Mouse (Mus musculus) cortical plate, adult 2 months (tissue): ENCODE measurements around the gene Bcar3. TPM values are rescaled to one million over a fixed set of nuclear protein-coding genes. Genes with fewer than 3 reads are reported as not detected.

ENCODE experiments used
- H3K27ac ChIP-seq: fragments of 200-500 bp; 2 replicates; pipeline ENCODE4 v1.5.1; 2012; ENCODE audit warnings: low read length, control low read depth, inconsistent platforms; ENCODE audit not compliant: insufficient read depth
- H3K4me1 ChIP-seq: fragments of 200-500 bp; 2 replicates; pipeline ENCODE4 v1.6.1; 2011; ENCODE audit warnings: low read length; ENCODE audit not compliant: control insufficient read depth, insufficient read depth
- H3K4me3 ChIP-seq: fragments of 200-500 bp; 2 replicates; pipeline ENCODE4 v1.5.1; 2011; ENCODE audit warnings: mild to moderate bottlenecking, low read length, control low read depth; ENCODE audit not compliant: insufficient read depth
- CTCF ChIP-seq: fragments of 200-500 bp; IDR thresholded peaks from 2 replicates; pipeline ENCODE4 v1.5.1; 2011; ENCODE audit warnings: mild to moderate bottlenecking, control low read depth, low read length; ENCODE audit not compliant: insufficient read depth; ENCODE audit errors: extremely low read depth
- POLR2A ChIP-seq: fragments of 200-500 bp; IDR thresholded peaks from 2 replicates; pipeline ENCODE4 v1.6.1; 2011; ENCODE audit warnings: mild to moderate bottlenecking, low read length, control low read depth; ENCODE audit not compliant: insufficient read depth; ENCODE audit errors: extremely low read depth
- polyA plus RNA-seq: library from polyadenylated mRNA; depleted of rRNA; stranded (reverse); fragments of >200 nt; gene quantifications from 2 replicates; pipeline ENCODE4 v1.2.3, GENCODE M21; 2012

Bcar3 gene
- polyA plus RNA-seq, 1 experiment = 15.8 TPM

DNA sequence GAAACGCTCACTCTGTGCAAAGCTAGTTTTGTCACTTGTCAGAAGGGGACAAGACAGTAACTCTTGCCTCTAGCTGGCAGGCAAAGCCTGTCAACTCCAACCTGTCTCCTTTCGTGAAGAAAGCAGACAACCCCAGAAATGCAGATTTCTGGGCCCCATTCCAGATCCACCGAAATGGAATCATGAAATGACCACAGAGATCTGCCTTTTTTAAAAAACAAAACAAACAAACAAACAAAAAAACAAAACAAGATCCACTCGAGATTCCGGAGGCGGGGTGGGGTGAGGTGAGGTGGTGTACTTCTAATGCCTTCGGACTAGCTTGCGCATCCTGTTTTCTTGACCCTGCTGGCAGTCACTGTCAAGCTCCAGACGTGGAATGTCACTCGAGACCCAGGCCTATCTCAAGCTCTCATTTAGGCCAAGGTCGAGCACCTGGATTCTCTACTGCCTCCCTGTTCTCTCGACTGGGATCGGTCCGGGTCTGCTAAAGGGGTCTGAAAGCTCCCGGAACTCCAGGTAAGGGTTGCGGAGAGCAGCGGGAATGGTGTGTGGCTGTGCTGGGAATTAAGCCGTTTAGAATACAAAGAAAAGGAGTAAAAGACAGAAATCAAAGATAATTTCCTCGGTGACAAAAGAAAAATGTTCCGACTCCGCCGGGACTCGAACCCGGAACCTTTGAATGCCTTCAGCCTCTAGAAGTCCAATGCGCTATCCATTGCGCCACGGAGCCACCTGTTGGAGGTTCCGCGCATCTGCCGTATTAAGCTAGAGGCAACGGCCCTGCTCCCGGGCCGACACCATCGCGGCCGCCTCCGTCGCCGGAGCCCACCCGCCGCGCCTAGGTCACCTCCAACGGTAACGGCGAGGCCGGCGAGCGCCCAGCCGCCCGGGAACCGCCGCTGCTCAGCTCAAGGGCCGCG is 1.4 kb upstream of the Bcar3 start:
- TF ChIP-seq POLR2A = no peak
- no peak for TF ChIP-seq CTCF
- peaks cover 2% of the 10 kb centered on the region; the same call in 1 of the 2 replicates for H3K4me1 ChIP-seq
- H3K27ac ChIP-seq = peak overlapping the region; percentile 99
- peak overlapping the region; percentile 88 for H3K4me3 ChIP-seq

DNA sequence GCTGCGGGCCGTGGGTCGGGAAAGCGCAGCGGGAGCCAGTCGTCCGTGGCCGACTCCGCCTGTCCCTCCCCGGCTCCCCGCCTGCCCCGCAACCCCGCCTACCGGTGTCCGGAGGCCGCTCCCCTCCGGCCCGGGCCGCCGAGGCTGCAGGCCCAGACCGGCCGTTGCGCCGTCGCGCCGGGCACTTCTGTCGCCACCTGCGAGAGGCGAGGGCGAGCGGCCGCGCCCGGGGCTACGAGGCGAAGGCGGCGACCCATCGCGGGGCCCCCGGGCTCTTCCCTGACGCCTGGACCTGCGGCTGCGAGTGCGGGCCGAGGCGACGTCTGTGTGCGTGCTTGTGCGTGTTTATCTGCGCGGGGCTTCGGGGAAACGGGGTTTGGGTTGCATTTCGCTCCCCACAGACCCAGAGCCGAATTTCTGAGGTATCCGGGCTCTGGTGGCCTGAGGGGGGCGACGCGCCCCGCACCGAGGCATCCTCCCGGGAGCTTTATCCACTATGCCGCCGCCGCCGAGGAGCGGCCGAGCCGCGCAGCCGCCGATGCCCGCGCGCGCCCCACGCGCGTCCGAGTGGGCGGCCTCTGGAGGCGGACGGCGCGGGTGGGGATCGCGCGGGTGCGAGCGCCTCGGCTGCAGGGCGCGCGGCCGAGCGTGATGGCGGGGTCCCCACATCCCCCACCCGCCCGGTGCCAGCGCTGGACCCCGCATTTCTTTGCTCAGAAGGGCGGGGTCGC is 548 bp upstream of the Bcar3 start:
- H3K27ac ChIP-seq = peak overlapping the region; percentile 99
- H3K4me3 ChIP-seq = peak overlapping the region; percentile 88
- TF ChIP-seq CTCF (no peak), POLR2A (no peak)
- H3K4me1 ChIP-seq = peaks cover 2% of the 10 kb centered on the region; the same call in 1 of the 2 replicates

DNA sequence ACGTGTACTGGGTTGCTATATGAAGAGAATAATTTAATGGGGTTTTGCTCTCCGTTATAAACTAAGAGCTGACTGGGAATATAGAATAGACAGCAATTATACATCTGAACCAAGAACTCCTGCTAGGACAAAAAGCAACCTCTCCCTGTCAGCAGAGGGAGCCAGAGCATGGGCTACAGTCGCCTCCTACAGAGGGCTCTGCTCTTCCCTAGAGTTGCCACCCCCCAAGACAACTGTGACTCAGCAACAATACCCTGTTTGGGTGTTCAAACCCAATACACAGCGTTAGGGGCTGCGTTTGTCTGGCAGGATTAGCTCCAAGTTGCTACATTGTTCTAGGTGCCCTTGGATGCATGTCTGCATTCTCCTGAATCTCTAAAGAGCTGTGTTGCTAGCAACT is 1.6 kb downstream of the Bcar3 start:
- Histone ChIP-seq H3K4me1 (peaks cover 2% of the 10 kb centered on the region; the same call in 1 of the 2 replicates), H3K27ac (no peak overlapping the region), H3K4me3 (no peak overlapping the region)
- peak; percentile 83 for TF ChIP-seq CTCF
- no peak for TF ChIP-seq POLR2A

DNA sequence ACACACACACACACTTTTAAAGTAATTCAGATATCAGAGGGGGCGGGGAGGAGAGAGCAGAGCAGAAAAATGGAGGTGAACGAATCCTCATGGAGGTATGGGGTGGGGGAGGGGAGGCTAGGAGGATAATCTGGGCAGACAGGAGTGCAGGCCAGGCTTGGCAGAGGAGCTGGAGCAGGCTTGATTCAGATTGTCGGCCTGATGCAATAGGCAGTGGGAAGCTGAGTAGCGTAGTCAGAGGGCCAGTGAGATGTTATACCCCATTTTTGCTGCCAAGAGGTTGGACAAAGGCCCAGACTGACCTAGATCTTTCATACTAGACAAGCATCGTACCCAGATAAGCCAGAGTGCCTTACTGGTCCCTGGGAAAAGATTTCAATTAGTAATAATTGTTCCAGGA is 3.0 kb downstream of the Bcar3 start:
- H3K27ac ChIP-seq = no peak overlapping the region
- H3K4me1 ChIP-seq = peaks cover 3% of the 10 kb centered on the region
- H3K4me3 ChIP-seq = no peak overlapping the region
- no peak for TF ChIP-seq CTCF
- no peak for TF ChIP-seq POLR2A

DNA sequence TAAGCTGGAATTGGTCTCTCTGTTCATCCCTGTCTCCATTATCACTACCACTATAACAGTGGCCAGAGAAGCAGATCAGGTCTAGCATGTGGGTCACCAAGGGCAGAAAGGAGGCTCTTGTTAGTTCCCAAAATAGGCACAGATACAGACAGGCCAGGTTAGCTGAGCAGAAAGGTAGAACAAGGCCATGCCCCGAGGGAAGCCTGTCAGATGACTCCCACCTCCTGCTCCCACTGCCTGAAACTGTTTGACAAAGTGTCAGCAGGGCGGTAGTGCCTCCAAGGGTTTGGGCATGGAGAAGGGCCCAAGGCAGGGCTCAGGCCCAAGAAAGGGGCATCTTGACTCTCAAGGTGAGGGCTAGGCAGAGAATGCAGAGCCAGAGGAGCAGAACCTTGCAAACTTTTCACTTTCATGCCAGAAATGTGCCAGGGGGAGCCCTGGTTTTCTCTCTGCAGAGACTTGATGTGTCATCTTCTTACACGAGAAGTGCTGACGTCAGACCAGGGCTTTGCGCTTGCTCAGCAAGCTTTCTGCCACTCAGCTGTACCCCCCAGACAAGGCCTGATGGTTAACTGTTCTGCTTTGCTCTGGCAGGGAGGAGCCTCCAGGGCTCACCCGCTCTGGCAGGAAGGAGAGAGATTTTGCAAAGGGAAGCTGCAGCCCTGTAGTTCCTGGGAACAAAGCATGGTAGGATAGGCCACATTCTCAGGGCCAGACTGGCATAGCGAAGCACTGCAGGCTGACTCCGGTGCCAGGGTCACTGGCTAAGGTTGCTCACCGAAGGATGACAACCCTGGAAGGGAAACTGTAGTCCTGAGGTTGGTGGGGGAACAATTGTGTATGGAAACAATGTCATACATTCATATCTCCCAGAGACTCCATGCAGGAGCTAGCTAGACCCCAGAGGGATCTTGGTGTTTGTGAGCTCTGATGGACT is 7.3 kb downstream of the Bcar3 start:
- Histone ChIP-seq H3K4me3 (no peak overlapping the region), H3K4me1 (peaks cover 2% of the 10 kb centered on the region), H3K27ac (0 out of 2 replicates have a peak overlapping the region, but pooled peaks have one; percentile 47)
- TF ChIP-seq POLR2A = peak; percentile 67
- TF ChIP-seq CTCF = no peak

DNA sequence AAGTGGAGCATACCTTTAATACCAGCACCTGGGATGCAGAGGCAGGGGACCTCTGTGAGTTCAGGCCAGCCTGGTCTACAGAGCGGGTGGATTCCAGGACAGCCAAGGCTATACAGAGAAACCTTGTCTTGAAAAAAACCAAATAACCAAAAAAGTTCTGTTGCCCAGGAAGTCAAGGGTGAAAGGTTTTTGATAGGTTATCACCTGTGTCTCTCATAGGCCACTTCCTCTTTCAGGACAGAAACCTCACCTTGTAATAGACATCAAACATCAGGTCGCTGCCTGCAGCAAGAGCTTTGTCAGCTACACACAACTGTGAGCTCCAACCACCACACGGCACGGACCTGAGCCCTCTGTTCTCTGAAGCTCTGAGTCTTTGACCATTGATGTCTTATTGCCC is 10.6 kb downstream of the Bcar3 start:
- Histone ChIP-seq H3K4me1 (peaks cover 3% of the 10 kb centered on the region), H3K27ac (no peak overlapping the region), H3K4me3 (no peak overlapping the region)
- TF ChIP-seq POLR2A = no peak
- TF ChIP-seq CTCF = no peak

DNA sequence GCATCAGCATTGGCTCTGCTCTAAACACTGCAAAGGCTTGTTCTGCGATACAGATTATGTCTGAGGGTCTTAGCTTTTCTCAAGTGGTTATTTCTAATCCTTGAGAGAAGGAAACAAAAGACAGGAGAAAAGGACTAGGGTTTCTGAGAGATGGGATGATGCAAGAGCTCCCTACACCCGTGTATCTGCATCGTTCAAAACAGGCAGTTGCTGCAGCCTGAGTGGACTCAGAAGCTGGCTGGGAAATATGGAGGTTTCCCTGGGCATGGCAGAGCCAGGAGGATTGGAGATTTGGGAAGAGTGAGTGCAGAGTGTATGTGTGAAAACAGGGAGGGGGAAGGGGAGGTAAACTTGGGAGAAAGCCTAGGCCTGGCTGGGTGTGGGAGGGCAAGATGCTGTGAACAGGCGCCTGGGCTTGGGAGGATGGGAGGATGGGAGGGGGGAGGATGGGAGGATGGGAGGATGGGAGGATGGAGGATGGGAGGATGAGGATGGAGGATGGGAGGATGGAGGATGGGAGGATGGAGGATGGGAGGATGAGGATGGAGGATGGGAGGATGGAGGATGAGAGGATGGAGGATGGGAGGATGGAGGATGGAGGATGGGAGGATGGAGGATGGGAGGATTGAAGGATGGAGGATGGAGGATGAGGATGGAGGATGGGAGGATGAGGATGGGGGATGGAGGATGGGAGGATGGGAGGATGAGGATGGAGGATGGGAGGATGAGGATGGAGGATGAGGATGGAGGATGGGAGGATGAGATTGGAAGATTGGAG is 14.1 kb downstream of the Bcar3 start:
- Histone ChIP-seq H3K4me3 (no peak overlapping the region), H3K27ac (no peak overlapping the region), H3K4me1 (peaks cover 2% of the 10 kb centered on the region; the same call in 1 of the 2 replicates)
- TF ChIP-seq CTCF (no peak), POLR2A (no peak)

DNA sequence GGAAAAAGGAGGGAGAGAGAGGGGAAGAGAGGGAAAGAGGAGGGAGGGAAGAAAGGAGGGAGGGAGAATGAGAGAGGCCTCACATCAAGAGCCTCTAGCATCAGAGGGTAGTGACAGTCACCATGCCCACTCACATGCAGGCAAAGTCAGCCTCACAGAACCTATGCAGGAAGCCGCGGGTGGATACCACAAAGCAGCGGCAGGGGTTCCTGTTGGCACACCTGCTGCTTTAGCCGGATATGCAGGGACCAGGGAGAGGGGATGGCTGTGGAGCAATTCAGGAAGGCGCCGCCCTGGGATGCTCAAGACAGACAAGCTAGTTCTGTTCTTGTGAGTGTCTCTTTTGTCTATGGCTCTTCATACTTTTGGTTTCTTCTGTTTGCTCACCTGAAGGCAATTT is 15.0 kb downstream of the Bcar3 start:
- TF ChIP-seq POLR2A = no peak
- TF ChIP-seq CTCF = no peak
- no peak overlapping the region for H3K27ac ChIP-seq

DNA sequence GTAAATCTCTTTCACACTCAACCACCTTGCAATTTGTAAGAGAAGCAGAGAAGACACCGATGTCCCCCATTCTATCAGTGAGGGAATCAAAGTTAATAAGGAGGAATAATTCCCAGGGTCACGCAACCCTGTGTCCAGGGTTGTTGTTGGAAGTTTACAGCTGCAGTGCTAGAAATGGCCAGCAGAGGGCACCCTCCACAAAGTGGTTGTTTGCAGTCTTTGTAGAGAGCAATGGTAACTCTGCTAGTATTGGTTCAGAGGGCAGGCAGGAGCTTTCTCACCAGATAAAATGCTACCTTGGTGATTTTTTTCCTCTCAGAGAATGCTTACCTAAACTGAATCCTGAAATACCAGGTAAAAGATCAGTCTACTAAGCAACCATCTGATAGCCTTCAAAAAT is 18.1 kb downstream of the Bcar3 start:
- H3K27ac ChIP-seq = no peak overlapping the region
- H3K4me3 ChIP-seq = no peak overlapping the region
- H3K4me1 ChIP-seq = peaks cover 2% of the 10 kb centered on the region; the same call in 1 of the 2 replicates
- TF ChIP-seq CTCF = peak; percentile 94
- no peak for TF ChIP-seq POLR2A

More for the DNA sequence above, 15.0 kb downstream of the Bcar3 start:
- Histone ChIP-seq H3K4me3 (no peak overlapping the region), H3K4me1 (peaks cover 2% of the 10 kb centered on the region; the same call in 1 of the 2 replicates)
